18 mouse cellular contexts compared by ENCODE assay signal in the genomic region with DNA sequence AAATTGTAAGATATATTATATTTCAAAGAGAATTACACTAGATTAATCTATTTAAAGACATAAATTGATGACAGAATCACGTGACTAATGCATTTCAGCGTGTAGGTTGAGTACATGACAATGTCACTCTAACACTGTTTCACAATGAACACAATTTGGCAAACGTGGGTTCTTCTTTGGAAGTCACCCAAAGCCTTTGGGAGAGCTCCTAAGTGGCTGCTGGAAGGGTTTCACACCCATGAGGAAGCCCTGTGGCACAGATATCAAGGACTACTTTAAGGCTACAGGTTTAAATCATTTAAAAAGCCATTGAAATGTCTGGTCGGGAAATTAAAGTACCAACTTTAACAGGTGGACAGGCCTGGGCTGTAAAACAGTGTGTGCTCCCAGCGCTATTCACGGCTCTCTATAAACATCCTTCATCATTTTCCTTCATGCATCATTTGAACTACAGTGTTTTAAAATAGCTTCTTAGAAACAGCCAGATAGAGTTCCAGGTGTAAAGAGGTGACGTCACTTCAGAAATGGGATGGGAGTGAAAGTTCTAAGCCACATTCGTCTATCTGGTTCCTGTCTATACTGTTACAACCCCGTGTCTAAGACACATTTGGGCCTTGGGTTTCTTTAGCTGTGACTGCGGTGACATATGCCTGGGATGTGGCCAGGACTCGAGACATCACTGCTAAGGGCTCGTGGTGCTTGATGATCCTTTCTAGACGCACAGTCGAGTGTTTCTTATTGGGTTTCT. TPM values are rescaled to one million over a fixed set of nuclear protein-coding genes. Genes with fewer than 3 reads are reported as not detected.
DNase-seq lines count a peak whose midpoint lies in the region; ATAC-seq and TF ChIP-seq lines count a peak whose summit lies in the region.
"Had no signal": no experiment of that assay in that cellular context is flagged by ENCODE, and none has a peak within 500 bp of the region (broad histone marks: within the 10 kb centered on the region; RNA-seq: fewer than 3 reads in every experiment).

No protein-coding gene starts in this region.

- H3K4me3 ChIP-seq in forebrain, embryonic 14.5 days (ENCODE audit: low read depth, low read length): no peak overlapping the region
- H3K4me3 ChIP-seq in forebrain, embryonic 13.5 days: no peak overlapping the region
- H3K4me3 ChIP-seq in CH12.LX (replicated peaks in 1 of 3; ENCODE audit: low read depth in 2 of 3, low read length in 2 of 3, poor library complexity in 1 of 3): no peak overlapping the region
- peak overlapping the region; percentile 48 for H3K4me3 ChIP-seq in liver, embryonic 13.5 days (replicated peaks)
- H3K4me3 ChIP-seq: embryonic facial prominence, embryonic 13.5 days; heart, embryonic 13.5 days; hindbrain, embryonic 15.5 days; intestine, embryonic 15.5 days had no signal

- ATAC-seq in forebrain, embryonic 14.5 days: no peak
- ATAC-seq in forebrain, embryonic 13.5 days: no peak
- no peak for ATAC-seq in liver, embryonic 13.5 days (ENCODE audit: low read depth)
- ATAC-seq in monocyte, adult 5-6 weeks (replicated peaks; ENCODE audit: insufficient number of reproducible peaks, low FRiP score, low TSS enrichment, poor library complexity, severe bottlenecking): no peak
- ATAC-seq: intestine, embryonic 15.5 days had no signal

- in situ Hi-C loops in CH12.LX (cut with MboI; ENCODE audit: low pct_ligation_motif_present, low pct_unique_long_range_greater_than_20kb, low sequenced_read_pairs): no loop called here

- no peak for TF ChIP-seq POLR2A in CH12.LX (IDR thresholded peaks at IDR 0.05; ENCODE audit: low read depth, low read length)

- no peaks in the 10 kb centered on the region for H3K27me3 ChIP-seq in forebrain, embryonic 14.5 days (replicated peaks; ENCODE audit: control insufficient read depth, insufficient read depth, low read length)
- no peaks in the 10 kb centered on the region for H3K27me3 ChIP-seq in forebrain, embryonic 13.5 days
- no peaks in the 10 kb centered on the region for H3K27me3 ChIP-seq in CH12.LX (replicated peaks)
- H3K27me3 ChIP-seq in liver, embryonic 13.5 days: no peaks in the 10 kb centered on the region
- H3K27me3 ChIP-seq: embryonic facial prominence, embryonic 13.5 days; heart, embryonic 13.5 days; hindbrain, embryonic 15.5 days; intestine, embryonic 15.5 days had no signal

- 78% methylated on average over 14 of the region's 14 CpGs for WGBS in forebrain, embryonic 14.5 days
- 83% methylated on average over 14 of the region's 14 CpGs for WGBS in forebrain, embryonic 13.5 days
- WGBS in liver, embryonic 13.5 days (ENCODE audit: insufficient replicate concordance): 79% methylated on average over 14 of the region's 14 CpGs

- H3K4me1 ChIP-seq in forebrain, embryonic 14.5 days (ENCODE audit: control insufficient read depth, insufficient read depth, low read length): peaks cover 2% of the 10 kb centered on the region; the same call in 1 of the 2 replicates
- peaks cover 11% of the 10 kb centered on the region for H3K4me1 ChIP-seq in forebrain, embryonic 13.5 days
- H3K4me1 ChIP-seq in CH12.LX (ENCODE audit: control insufficient read depth in 1 of 2, insufficient read depth in 2 of 2): peaks cover 5 to 60% of the 10 kb centered on the region in 2 experiments; a peak in 3 of 4 replicates
- peaks cover 72% of the 10 kb centered on the region for H3K4me1 ChIP-seq in liver, embryonic 13.5 days (replicated peaks)
- H3K4me1 ChIP-seq: intestine, embryonic 15.5 days had no signal

- H3K9me3 ChIP-seq in forebrain, embryonic 14.5 days (replicated peaks; ENCODE audit: control insufficient read depth, low read length): no peaks in the 10 kb centered on the region
- H3K9me3 ChIP-seq in forebrain, embryonic 13.5 days (replicated peaks): no peaks in the 10 kb centered on the region
- no peaks in the 10 kb centered on the region for H3K9me3 ChIP-seq in CH12.LX (replicated peaks; ENCODE audit: low read length)
- no peaks in the 10 kb centered on the region for H3K9me3 ChIP-seq in liver, embryonic 13.5 days (replicated peaks)
- H3K9me3 ChIP-seq: embryonic facial prominence, embryonic 13.5 days; heart, embryonic 13.5 days; hindbrain, embryonic 15.5 days; intestine, embryonic 15.5 days had no signal

- no peak overlapping the region for H3K27ac ChIP-seq in forebrain, embryonic 14.5 days (ENCODE audit: low read depth, low read length)
- no peak overlapping the region for H3K27ac ChIP-seq in forebrain, embryonic 13.5 days
- H3K27ac ChIP-seq in CH12.LX (ENCODE audit: insufficient read depth, low read depth): no peak overlapping the region
- H3K27ac ChIP-seq in liver, embryonic 13.5 days: peak overlapping the region; percentile 96
- H3K27ac ChIP-seq: embryonic facial prominence, embryonic 13.5 days; hindbrain, embryonic 15.5 days; intestine, embryonic 15.5 days had no signal

- H3K36me3 ChIP-seq in forebrain, embryonic 14.5 days (ENCODE audit: control insufficient read depth, insufficient read depth, low read length): no peaks in the 10 kb centered on the region
- no peaks in the 10 kb centered on the region for H3K36me3 ChIP-seq in forebrain, embryonic 13.5 days (ENCODE audit: poor library complexity, severe bottlenecking)
- H3K36me3 ChIP-seq in CH12.LX (replicated peaks in 1 of 2; ENCODE audit: control insufficient read depth in 1 of 2, insufficient read depth in 1 of 2, low read length in 1 of 2): no peaks in the 10 kb centered on the region
- H3K36me3 ChIP-seq in liver, embryonic 13.5 days: 0 out of 2 replicates have a peak, but pooled peaks cover 4% of the 10 kb centered on the region
- H3K36me3 ChIP-seq: embryonic facial prominence, embryonic 13.5 days; heart, embryonic 13.5 days; hindbrain, embryonic 15.5 days; intestine, embryonic 15.5 days had no signal

- dilution Hi-C loops in CH12.LX (cut with MboI; ENCODE audit: extremely low pct_ligation_motif_present, extremely low pct_unique_long_range_greater_than_20kb, low sequenced_read_pairs): no loop called here

- H3K9ac ChIP-seq in forebrain, embryonic 14.5 days (ENCODE audit: low read length): no peak overlapping the region
- no peak overlapping the region for H3K9ac ChIP-seq in forebrain, embryonic 13.5 days
- H3K9ac ChIP-seq in CH12.LX (ENCODE audit: insufficient read depth, low read depth): no peak overlapping the region
- peak overlapping the region; percentile 68 for H3K9ac ChIP-seq in liver, embryonic 13.5 days
- H3K9ac ChIP-seq: embryonic facial prominence, embryonic 13.5 days; heart, embryonic 13.5 days; hindbrain, embryonic 15.5 days; intestine, embryonic 15.5 days; lung, embryonic 14.5 days had no signal

- TF ChIP-seq CTCF in CH12.LX (conservative IDR thresholded peaks at IDR 0.05 in 1 of 2, IDR thresholded peaks at IDR 0.05 in 1 of 2; ENCODE audit: low read depth in 2 of 2, low read length in 2 of 2): no peak

- peak; percentile 35 for DNase-seq in adrenal gland, adult 2 months
- no peak for DNase-seq in adrenal gland, adult 18-20 months (ENCODE audit: low spot score in 2 of 2)
- DNase-seq in forebrain, embryonic 14.5 days (ENCODE audit: low spot score): peak; percentile 38
- DNase-seq in CH12.LX (ENCODE audit: extremely low read depth): no peak
- DNase-seq in liver, embryonic 13.5 days: no peak
- DNase-seq in spleen, postnatal 10 days (ENCODE audit: low spot score in 2 of 2): no peak
- DNase-seq: cerebellum, adult 9-10 months; heart, postnatal 36 days; kidney, postnatal 36 days; lung, embryonic 14.5 days; lung, postnatal 36 days; thymus, postnatal 36 days had no signal

- H3K4me2 ChIP-seq in forebrain, embryonic 14.5 days (ENCODE audit: low read length): no peak overlapping the region
- no peak overlapping the region for H3K4me2 ChIP-seq in forebrain, embryonic 13.5 days
- no peak overlapping the region for H3K4me2 ChIP-seq in CH12.LX (ENCODE audit: insufficient read depth, low read depth, poor library complexity, severe bottlenecking)
- peak overlapping the region; percentile 55 for H3K4me2 ChIP-seq in liver, embryonic 13.5 days
- H3K4me2 ChIP-seq: embryonic facial prominence, embryonic 13.5 days; heart, embryonic 13.5 days; hindbrain, embryonic 15.5 days; intestine, embryonic 15.5 days; lung, embryonic 14.5 days had no signal

- H3K79me2 ChIP-seq in CH12.LX (replicated peaks; ENCODE audit: control insufficient read depth, extremely low read depth, insufficient read depth, poor library complexity, severe bottlenecking): peaks cover 9% of the 10 kb centered on the region

- no peak for TF ChIP-seq RAD21 in CH12.LX (IDR thresholded peaks at IDR 0.05; ENCODE audit: low read depth, low read length)

- peak; percentile 66 for TF ChIP-seq EP300 in CH12.LX (IDR thresholded peaks at IDR 0.05; ENCODE audit: low read length)

TF ChIP-seq in CH12.LX, 34 proteins besides CTCF, POLR2A, EP300 and RAD21:
- no peak for TF ChIP-seq POLR2AphosphoS2 (IDR thresholded peaks at IDR 0.05; ENCODE audit: low read depth, low read length)
- TF ChIP-seq UBTF (IDR thresholded peaks at IDR 0.05; ENCODE audit: low read depth, low read length): no peak
- no peak for TF ChIP-seq USF1 (IDR thresholded peaks at IDR 0.05; ENCODE audit: low read depth, low read length)
- TF ChIP-seq TBP (conservative IDR thresholded peaks at IDR 0.05; ENCODE audit: low read depth, low read length): 0 out of 2 replicates have a peak, but pooled peaks have one; percentile 18
- peak; percentile 50 for TF ChIP-seq JUN (IDR thresholded peaks at IDR 0.05; ENCODE audit: insufficient read depth, low read depth, low read length)
- no peak for TF ChIP-seq MAZ (IDR thresholded peaks at IDR 0.05; ENCODE audit: low read depth, low read length)
- TF ChIP-seq ZC3H11A (IDR thresholded peaks at IDR 0.05; ENCODE audit: low read depth, low read length): no peak
- peak; percentile 79 for TF ChIP-seq MEF2A (IDR thresholded peaks at IDR 0.05; ENCODE audit: borderline replicate concordance, low read depth, low read length)
- TF ChIP-seq ETS1 (conservative IDR thresholded peaks at IDR 0.05; ENCODE audit: low read depth, low read length): peak; percentile 57; the same call in 1 of the 2 replicates
- TF ChIP-seq TCF12 (IDR thresholded peaks at IDR 0.05; ENCODE audit: low read depth, low read length): peak; percentile 49; the same call in 1 of the 2 replicates
- 0 out of 2 replicates have a peak, but pooled peaks have one; percentile 40 for TF ChIP-seq JUND (conservative IDR thresholded peaks at IDR 0.05; ENCODE audit: low read depth, low read length)
- no peak for TF ChIP-seq PAX5 (IDR thresholded peaks at IDR 0.05; ENCODE audit: low read length)

RNA-seq across cellular contexts. Expression of gene Dennd4a, which starts 3.9 kb away (rescaled TPM):
- total RNA-seq in adrenal gland, adult 2 months (2021): 10 to 100 TPM; 16.8 to 17.3 TPM
- 2.6 and 2.7 TPM in 2 replicates for polyA plus RNA-seq in adrenal gland, adult 2 months (2012; rRNA removed)
- 10 to 100 TPM; 15.9 to 18.9 TPM for total RNA-seq in adrenal gland, adult 18-20 months (2021)
- 7.5 and 8.1 TPM in 2 replicates for polyA plus RNA-seq in forebrain, embryonic 14.5 days (2014; fragmentation: Nextera tagmentation; extraction: Ambion mirVana)
- 6.7 and 8.9 TPM in 2 replicates for polyA plus RNA-seq in forebrain, embryonic 13.5 days (2015; fragmentation: Nextera tagmentation; extraction: Ambion mirVana)
- total RNA-seq in CH12.LX (2012; rRNA removed): 24.0 and 37.1 TPM in 2 replicates
- total RNA-seq in CH12.LX (2014; rRNA removed): 18.3 and 22.6 TPM in 2 replicates
- 35.8 and 41.1 TPM in 2 replicates for polyA plus RNA-seq in CH12.LX (2012; ENCODE audit: insufficient read length, low read depth)
- polyA plus RNA-seq in liver, embryonic 13.5 days (2015; fragmentation: Nextera tagmentation; extraction: Ambion mirVana): 24.1 and 27.0 TPM in 2 replicates
- 221 to 285 TPM (median 274 TPM) in 3 replicates for total RNA-seq in monocyte, adult 5-6 weeks (2017)

Comparison
In these comparisons a context has a peak if more than half of its experiments do, and no peak if none do; other contexts are left out.
1. DNase-seq: peak in adrenal gland, adult 2 months (single experiment) and forebrain, embryonic 14.5 days (single experiment); none in adrenal gland, adult 18-20 months (0 of 2), CH12.LX (single experiment), liver, embryonic 13.5 days (single experiment) and spleen, postnatal 10 days (0 of 2).